Mouse (Mus musculus) testis, postnatal 14 days (tissue): ENCODE measurements around the gene Tmcc3.

Experiments used
- DNase-seq: peaks from one replicate; pipeline ENCODE4 v3.0.0; 2021; ENCODE audit warnings: low spot score

The Tmcc3 gene

DNA sequence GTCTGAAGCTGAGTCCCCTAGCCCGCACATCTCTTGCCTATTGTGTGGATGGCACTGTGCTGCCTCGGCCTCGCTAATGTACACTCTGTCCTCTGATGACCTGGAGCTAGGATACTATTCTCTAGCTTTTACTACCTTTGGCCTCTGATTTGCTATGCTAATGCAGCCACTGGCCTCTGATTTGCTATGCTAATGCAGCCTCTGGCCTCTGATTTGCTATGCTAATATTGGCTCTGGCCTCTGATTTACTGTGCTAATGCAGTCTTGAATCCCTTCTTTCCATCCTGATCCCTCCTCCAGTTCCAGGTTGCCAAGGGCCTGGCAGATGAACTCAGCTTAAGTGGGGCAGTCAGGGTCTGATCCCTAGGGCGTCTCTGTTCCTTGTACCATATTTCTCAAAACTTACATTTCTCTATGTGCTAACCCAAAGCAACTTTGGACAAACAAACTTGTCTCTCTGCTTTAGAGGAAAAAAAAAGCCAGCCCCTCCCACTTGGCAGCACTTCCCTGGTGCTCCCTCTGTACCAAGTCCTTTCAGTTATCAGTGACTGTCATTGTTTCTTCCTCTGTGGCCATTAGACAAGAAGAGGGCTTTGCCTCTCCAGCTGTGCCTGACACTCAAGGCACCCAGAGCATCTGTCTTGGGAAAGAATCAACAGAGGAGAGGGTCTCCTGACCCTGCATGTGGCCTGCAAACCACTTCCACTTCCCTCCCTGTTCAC lies 237.9 kb downstream of the Tmcc3 start:
- peak; percentile 47 for DNase-seq

DNA sequence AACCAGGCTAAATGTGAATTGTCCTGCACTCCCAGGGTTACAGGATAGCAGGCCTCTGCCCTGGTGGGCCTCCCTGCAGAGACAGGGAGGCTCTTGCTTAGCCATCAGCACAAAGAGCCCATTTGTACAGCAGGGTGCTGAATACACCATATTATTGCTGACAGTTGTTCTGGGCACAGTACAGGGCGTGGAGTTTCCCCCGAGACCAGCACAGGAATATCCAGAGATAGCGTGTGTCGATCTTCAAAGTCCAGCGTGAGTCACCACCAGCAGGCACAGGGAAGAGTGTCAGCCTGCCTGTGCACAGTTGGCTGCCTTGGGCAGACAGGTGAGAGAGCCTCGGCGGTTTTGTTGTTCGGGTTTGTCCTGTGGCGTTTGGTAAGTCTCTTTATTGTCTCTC lies 238.9 kb downstream of the Tmcc3 start:
- DNase-seq = no peak

DNA sequence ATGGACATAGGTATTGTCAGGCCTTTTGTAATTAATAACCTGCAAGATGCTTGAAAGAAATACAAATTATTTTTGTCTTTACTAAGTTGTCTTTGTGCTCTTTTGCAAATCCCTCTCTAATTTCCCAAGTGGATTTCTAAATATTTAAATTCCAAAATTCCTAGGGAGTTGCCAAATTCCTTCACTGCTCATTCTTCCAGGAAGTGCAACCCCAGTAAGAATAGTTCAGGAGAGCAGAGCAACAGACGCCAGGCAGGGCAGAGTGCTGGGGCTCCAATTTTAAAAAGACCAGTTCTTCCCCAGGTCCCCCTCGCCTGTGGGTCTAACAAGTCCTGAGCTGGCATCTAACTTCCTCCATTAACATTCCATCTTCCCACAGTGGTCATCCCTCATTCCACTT lies 239.3 kb downstream of the Tmcc3 start:
- DNase-seq = no peak

DNA sequence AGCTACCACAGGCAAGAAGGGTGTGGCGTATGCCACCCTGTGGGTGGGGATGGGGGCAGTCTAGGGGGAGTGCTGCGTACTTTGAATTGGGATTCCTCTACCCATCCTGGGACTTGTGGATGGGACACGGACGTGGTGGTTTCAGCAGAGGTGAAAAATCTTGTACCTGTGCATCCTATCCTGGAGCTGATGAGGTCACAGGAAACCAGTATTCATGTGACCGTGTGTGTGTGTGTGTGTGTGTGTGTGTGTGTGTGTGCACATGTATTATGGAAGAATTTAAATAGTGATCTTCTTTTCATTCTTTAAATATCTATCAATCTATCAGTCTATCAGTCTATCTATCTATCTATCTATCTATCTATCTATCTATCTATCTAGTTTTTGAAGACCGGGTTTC lies 239.8 kb downstream of the Tmcc3 start:
- DNase-seq = no peak

DNA sequence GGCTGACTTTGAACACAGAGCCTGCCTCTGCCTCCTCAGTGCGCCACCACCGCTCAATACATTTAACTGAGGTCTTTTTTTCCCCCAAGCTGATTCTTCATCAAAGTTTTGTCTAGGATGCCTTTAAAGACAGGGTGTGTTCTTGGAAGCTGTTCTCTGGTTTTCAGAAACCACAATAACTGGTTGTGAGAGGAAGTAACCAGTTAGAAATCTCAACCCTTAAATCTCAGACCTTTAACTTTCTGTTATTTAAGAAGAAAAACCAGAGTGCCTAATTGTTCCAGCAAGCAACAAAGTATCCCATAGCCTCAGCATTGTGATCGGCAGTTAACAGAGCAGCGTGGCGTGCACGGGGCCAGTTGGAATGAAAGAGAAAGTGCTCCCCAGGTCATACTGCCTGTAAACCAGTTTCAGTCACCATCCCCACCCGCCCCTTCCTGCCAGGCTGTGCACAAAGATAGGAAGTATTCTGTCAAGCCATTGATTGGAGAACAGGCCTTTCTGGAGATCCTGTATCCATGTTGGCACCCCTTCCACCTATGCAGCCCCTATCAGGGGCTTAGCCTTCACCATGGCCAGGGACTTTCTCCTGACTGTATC lies 240.3 kb downstream of the Tmcc3 start:
- DNase-seq = no peak

DNA sequence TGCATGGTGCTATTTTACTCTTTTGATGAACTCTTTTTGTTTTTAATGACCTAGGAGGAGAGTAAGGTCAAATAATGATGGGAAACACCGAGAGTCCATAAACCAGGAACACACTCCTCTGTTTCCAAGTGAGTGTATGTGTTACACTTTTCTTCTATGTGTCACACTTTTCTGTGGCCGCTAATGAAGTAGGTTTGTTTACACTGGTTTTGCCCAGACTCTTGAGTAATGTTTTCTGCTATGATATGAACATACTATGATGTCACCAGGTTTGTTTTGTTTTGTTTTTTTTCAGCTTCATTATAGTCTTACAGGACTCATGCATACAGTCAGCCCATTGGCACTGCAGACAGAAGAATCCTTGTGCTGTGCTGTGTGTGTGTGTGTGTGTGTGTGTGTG lies 243.6 kb downstream of the Tmcc3 start:
- DNase-seq = no peak

DNA sequence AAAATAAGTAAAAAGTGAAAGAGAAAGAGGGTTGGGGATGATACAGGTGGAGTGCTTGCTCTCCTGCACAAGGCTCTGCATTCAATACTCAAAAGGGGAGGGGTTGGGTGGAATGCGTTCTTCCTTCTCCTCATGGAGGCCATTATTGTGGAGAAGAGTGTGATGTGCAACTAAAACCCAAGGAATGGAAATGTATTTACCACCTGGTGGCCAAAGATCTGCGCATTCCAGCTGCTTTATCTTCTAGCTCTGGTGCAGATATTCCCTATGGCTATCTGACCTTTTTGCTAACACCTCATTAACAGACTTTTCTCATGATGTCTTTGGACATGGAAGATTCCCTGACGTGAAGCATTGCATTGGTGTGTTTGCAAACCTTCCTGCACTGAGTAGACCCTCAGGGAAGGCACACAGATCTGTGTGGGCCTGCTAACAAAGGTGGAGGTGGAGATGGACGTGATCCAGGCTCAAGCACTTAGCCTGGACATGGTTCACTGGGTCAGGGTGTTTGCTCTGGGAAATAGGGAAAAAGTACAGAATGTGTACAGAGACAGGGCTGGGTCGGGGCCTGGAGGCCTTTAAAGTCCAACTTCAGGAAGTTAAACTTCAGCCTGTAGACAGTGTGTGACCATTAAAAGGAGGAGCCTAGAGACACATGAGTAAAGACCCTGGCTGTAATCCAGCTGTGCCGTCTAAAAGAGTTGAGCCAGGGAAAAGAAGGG lies 245.8 kb downstream of the Tmcc3 start:
- DNase-seq = no peak

DNA sequence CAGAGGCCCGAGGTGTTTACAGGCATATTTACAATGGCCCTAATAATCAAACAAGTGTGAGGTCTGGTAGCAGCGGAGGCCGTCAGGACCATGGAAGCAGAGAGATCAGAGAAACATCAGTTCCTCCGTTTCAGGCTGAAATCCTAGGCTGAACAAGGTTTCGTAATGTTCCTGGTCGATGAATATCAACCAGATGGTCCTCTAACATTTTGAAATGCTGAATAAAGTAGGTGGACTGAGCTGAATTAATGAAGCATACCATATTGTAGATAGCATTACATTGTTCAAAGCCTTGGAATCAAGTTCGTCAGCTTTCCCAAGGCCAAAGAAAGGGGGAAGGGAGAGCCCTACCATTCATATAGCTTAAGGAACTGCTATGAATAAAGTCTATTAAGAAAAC lies 247.1 kb downstream of the Tmcc3 start:
- no peak for DNase-seq

DNA sequence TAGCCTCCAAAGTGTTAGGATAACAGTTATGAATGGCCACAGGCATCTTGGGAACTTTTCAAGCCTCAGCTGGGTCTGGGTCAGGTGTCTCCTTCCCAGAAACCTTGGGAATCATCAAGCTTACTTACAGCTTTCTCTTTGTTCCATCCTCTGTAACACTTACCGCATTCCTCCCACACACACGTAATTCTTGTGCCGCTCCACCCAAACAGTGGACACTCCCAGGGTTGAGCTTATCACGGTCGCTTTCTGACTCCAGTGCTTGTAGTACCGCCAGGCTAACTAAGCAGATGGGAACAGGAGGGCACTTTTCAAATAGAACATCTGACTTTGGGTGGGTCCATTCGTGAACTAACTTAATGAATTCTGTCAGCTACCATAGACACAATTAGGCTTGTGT lies 249.6 kb downstream of the Tmcc3 start:
- no peak for DNase-seq

DNA sequence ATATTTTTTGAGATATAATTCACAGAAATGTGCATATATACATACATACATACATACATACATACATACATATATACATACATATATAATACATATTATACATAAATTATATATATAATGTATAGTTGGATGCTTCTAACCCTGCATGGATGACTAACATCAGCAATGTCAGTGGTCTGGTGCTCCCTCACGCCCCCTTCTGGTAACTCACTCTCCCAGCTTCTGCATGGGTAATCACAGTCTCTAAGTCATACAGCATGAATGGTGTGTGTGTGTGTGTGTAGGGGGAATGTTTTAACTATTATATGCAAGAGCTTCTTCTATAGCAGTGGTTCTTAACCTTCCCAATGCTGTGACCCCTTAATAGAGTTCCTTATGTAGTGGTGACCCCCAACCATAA lies 250.4 kb downstream of the Tmcc3 start:
- DNase-seq = no peak

DNA sequence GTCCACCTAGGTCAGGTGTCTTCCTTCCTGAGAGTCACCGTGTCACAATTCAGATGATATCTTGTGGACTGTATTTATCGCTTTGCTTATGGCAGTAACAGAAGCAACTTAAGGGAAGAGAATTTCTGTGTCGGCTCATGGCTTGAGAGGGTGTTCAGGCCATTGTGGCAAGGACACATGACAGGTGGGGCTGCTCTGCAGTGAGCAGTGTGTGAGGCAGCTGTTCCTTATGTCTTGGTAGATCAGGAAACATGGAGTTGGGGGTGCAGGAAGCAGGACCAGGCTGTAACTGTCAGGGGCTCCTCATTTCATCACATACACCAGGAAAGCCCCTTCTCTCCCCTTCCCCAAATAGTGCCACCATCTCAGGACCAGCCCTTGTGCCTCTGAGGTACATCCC lies 251.2 kb downstream of the Tmcc3 start:
- DNase-seq = no peak

DNA sequence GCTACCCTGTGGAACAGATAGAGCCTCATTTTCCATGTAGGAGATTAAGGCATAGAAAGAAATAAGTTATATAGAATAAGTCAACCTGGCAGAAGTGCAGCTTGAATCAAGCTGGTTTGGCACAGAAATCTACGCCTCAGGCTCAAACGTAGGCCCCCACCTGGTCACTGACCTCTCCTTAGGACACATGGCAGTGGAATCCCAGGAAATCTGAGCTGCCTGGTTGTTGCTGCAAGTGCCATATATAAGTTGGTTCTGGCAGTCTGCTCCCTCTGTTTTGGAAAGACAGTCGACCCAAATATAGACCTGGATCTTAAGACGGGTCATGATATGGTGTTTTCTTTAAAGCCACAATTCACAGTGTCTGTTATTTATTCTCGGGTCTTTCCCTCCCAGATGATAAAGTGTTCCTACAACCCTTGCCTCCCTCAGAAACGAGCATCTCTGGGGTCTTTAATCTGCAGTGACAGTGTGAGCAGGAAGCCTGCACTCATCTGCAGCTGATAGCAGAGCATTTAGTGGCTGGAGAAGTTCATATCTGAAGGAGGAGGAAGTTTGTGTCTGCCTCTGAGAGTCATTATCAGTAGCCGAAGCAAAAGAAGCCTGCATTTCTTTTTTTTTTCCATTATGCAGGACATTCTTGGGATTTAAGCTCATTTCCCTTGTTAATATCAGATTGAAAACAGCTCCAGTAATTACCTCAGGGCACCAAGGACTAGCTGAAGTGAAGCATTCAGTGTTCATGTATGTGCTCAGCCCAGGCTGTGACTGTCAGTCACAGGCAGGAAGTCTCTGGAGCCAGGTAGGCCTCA lies 253.9 kb downstream of the Tmcc3 start:
- no peak for DNase-seq

DNA sequence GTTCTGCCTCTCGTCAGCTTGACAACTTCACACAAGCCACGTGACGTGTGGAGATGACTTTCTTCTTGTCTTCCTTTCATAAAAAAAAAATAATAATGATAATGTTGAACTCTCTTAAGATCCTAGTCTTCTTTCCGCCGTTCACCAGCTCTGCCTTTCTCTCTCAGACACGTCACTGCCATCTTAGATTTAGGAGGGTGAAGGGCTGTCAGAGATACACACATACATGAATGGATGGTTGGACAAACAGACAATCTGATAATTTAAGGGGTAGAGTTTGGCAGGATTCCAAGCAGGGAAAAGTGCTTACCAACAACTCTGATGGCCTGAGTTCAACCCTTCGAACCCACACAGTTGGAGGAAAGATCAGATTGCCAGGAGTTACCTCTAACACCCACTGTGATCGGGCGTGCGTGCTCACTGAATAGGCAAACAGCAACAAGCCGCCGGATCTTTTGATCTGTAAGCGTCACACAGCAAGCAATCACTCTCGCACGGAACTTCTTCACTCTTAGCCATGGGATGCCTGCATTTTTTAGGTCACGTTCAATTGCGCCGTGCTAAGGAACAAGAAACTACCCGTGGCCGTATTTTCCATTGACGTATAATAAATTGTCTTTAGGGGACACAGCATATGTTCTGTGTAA lies 254.6 kb downstream of the Tmcc3 start:
- DNase-seq = no peak

DNA sequence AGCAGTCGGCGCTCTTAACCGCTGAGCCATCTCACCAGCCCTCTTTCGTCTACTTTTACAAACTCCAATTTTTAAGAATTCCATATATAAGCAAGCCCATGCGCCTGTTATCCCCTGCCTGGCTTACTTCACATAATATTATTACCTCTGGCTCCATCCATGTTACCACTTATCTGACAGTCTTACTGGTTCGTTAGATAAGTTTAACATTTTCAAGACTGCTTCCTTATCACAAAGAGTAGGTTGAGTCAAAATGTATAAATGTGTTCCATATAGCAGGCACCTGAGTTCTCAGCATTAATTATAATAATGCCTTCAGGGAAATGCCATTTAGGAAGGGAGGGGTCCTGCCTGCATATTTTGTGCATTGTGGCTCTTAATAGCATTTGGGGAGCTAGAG lies 255.5 kb downstream of the Tmcc3 start:
- no peak for DNase-seq

DNA sequence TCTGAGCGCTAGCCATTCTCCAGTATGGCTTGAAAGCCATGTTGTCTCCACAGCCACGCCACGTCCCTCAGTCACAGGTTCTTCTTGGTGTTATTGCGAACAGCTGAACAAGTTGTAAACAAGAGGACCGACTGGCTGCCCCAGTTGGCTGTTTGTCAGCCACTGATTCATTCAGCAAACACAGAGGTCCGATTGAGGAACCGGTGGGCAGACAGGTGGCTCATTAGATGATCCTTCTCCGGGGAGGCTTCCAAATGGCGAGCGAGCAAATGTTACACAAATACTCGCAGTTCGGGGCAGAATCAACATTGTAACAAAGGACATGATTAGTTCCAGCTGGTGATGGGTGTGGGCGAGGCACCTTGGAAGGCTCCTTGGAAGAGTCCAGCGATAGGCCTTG lies 256.2 kb downstream of the Tmcc3 start:
- DNase-seq = peak; percentile 83

DNA sequence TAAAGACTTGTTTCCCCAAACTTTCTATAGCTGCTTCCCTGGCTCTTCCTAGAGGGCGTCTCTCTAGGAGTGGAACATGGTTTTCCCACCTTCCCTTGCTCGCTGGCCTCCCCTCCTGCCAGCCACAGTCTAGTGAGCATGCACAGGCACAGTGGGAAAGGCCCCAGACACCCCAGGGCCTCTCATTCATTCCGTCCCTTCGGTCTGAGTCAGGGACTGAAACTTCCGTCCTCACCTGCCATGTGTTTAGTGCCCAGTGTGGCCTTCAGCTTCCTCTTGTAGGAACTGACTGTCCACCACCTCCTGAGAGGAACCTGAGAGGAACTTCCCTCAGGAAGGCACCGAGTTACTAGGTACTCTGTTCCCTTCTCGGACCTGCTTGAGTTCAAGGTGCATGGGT lies 257.1 kb downstream of the Tmcc3 start:
- no peak for DNase-seq

DNA sequence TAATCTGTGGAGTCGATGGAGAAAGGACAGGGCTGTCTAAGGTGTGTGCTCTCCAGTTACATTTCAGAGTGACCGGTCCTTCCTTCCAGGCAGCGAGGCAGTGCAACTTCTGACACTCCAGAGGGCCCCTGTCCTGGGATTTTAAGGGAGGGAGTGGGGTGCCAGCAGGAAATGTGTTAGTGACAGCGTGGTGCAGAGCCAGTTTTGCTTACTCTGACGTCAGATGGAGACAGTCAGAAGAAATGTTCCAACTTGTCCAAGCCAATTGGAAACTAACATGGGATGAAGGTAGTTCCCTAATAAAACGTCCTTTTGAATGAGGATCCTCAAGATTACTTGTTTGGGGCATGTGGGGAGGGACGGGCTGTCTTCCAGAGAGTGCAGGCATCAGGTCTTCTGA lies 258.0 kb downstream of the Tmcc3 start:
- no peak for DNase-seq

DNA sequence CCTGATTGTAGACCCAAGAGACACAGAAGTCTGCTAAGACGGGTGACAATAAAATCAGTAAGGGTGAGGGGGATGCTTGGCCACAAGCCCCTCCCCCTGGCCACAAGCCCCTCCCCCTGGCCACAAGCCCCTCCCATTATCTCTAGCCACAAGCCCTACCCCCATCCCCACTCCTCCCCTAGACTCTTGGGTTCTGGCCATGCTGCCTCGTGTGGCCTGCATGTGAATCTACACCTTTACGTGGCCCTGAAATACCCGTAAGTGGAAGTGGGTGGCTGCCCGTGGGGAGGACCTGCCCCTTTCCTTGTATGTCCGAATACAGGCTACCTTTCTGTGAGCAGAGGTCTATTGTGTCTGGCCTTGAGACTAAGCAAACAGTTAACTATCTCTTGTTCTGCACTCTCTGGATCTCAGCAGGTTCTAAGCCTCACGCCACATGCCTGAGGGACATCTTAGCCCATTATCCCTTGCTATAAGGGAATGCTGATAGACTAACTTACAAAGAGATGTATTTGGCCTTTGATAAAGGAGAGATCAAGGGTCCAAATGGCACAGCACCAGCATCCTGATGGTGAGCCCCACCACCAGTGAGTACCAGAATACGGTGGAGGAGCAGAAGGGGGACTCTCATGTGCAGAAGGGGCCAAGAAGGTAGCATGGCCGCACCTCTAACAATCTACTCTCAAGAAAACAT lies 260.3 kb downstream of the Tmcc3 start:
- DNase-seq = no peak

DNA sequence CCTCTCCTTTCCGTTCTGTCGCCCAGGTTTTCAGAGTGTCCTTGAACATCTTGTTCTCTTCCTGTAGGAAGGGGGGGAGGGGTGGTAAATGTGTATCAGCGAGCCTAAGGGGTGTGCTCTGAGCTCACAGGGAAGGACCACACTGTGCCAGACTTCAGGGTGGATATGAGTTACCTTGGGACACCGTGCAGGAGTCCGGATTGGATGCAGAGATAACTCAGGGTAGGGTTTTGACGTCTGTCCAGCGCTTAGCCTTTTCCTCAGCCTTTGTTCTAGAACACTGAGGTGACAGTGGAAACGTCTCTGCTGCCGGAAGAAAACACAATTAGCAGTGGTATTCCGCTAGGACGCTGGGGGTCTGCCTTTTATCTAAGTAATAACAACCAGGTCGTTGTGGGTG lies 261.0 kb downstream of the Tmcc3 start:
- DNase-seq = no peak

DNA sequence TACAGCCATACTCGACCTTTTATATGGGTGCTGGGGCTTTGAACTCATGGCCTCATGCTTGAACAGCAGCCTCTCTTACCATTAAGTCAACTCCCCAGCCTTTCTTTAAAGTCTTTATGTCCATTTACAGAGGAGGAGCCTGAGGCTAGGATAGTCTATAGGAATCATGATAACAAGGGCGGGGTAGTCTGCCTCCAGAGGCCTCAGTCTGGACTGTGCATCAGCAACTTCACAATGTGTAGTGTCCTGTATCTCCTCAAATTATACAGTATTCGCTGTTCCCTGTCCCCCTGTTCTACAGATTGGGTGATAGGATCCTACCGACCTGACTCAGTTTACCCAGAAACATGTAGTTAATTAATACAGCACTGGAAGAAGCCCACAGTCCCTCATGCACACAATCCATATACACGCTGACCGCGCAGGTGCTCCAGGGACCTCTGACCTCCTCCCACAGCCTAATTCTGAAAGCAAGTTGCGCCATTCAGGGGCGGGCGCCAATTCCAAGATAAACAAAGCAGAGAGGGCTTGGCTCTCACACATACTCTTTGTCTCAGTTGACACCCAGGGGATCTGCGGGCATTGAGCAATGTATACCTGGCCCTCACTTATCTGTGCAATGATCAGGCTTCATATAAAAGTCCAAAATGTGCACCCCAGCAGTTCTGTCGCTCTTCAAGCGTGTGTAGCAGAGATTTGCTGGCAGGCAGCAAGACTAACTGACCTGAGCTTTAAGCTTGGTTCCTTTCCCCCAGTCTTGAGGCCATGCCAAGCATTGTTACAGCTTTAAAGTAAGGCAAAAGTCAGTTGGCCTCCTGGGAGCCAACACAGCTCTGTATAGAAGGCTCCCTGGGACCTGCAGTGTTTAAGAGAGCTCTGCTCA lies 262.9 kb downstream of the Tmcc3 start:
- DNase-seq = no peak

DNA sequence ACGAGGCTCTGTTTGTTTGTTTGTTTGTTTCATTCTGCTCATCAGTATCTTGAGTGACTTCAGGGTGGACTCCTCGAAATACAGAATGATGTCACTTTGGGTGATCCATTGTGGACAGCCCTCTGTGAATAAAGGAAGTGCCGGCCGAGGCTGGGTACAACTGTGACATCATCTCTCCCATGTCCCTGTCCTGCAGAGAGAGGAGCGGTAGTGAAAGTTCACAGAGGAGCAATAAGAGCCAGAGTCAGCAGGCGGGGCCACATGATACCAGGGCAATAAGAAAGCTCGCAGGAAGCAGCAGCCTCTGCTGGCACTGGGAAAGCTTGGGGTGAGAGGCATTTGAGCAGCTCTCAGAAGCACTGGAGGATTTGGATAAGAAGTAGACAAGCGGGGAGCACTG lies 264.2 kb downstream of the Tmcc3 start:
- no peak for DNase-seq
